Mouse (Mus musculus) neutrophil, adult 5-6 weeks (primary cell): ENCODE results near the gene Hils1. TPM values are rescaled to one million over a fixed set of nuclear protein-coding genes. Genes with fewer than 3 reads are reported as not detected.

Source experiments
- ATAC-seq: fragments of 151-379, 151-347 bp; 2 replicates; pipeline ENCODE4 v1.8.0; 2017; ENCODE audit warnings: mild to moderate bottlenecking, moderate TSS enrichment; ENCODE audit not compliant: insufficient number of reproducible peaks, poor library complexity, low FRiP score, severe bottlenecking; ENCODE audit errors: extremely low read depth
- total RNA-seq: library from RNA; stranded (forward); fragments of 200-1000 nt; gene quantifications from 2 replicates; pipeline ENCODE4 v1.2.3, GENCODE M21; 2017

The Hils1 gene
- total RNA-seq, 1 experiment from 2014 or later: not detected

GRCm38 (mm10) chr11:95012075-95012474 is 44.7 kb downstream of the Hils1 start:
- no peak for ATAC-seq

- ATAC-seq: no peak
Observed at GRCm38 (mm10) chr11:95012487-95012886, 45.1 kb downstream of the Hils1 start.

- ATAC-seq: no peak
Observed at GRCm38 (mm10) chr11:95015484-95015883, 48.1 kb downstream of the Hils1 start.

Other genes with a start within 250 kb of the Hils1 start
- not detected in 2 replicates for gene Cdc34b, start 225.8 kb upstream of the Hils1 start, total RNA-seq
- not detected in 2 replicates for gene Tmem92, start 184.9 kb upstream of the Hils1 start, total RNA-seq
- gene Col1a1, start 31.4 kb upstream of the Hils1 start, total RNA-seq: not detected in 2 replicates
- not detected in 2 replicates for gene Sgca, start 8.7 kb downstream of the Hils1 start, total RNA-seq
- 118 and 120 TPM in 2 replicates for gene Ppp1r9b, start 23.4 kb downstream of the Hils1 start, total RNA-seq
- gene Samd14, start 42.3 kb downstream of the Hils1 start, total RNA-seq: 0.81 and 3.1 TPM in 2 replicates
- gene Pdk2, start 73.8 kb downstream of the Hils1 start, total RNA-seq: 2.9 and 5.2 TPM in 2 replicates
- 0.23 and 1.2 TPM in 2 replicates for gene Itga3, start 109.2 kb downstream of the Hils1 start, total RNA-seq
- gene Dlx3, start 152.5 kb downstream of the Hils1 start, total RNA-seq: not detected in 2 replicates
- gene Dlx4, start 178.7 kb downstream of the Hils1 start, total RNA-seq: not detected in 2 replicates